Mouse (Mus musculus): Measurements from ENCODE around the gene Etfbkmt. TPM values are rescaled to one million over a fixed set of nuclear protein-coding genes. Genes with fewer than 3 reads are reported as not detected.

The Etfbkmt gene
- polyA plus RNA-seq, 1 experiment from 2014 or later = 20.5 TPM

DNA sequence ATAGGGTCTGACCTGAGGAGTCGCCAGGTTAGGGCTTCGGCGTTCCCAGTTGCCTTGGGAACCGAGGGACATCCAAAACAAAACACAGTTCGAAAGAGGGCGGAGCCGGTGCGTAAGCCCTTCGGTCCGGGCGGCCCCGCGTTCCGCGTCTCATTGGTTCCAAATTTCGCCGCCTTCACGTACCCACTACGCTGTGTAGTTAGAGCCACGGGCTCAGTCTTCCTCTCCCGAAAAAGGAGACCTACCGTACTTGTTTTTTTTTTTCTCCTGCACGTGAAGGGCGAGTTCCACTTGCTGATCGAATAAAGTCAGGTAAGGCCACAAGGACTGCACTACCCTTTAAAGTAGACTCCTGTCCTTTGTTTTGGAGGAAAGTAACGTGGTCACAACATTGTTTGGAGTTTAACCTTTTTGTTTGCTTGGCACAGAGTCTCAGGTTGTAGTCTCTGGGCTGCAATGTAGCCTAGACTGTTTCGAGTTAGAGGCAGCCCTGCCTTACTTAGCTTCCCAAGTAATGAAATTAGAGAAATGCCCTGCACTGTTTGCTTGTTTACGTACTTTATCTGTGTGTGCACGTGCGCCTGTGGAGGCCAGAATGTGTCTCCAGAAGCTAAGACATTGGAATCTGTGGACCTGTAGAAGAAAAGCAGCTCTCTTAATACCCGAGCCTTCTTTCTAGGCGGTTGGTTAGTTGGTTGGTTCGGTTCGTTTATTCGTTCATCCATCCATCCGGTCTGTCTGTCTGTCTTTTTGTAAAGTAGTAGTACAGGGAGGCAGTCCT lies 1.9 kb downstream of the Etfbkmt start:
- H3K4me3 ChIP-seq (ENCODE audit: low read length) = peak overlapping the region; percentile 54
- H3K27ac ChIP-seq (ENCODE audit: low read depth, low read length) = peak overlapping the region; percentile 15; the same call in 1 of the 2 replicates
- WGBS = 5% methylated on average over 36 of the region's 36 CpGs
- H3K4me1 ChIP-seq (ENCODE audit: control insufficient read depth, insufficient read depth, low read length) = peaks cover 3% of the 10 kb centered on the region; the same call in 1 of the 2 replicates
- ATAC-seq (ENCODE audit: low FRiP score, low TSS enrichment) = peak; percentile 95
- H3K9ac ChIP-seq (ENCODE audit: low read depth, low read length) = peak overlapping the region; percentile 49
- 0 out of 2 replicates have a peak, but pooled peaks cover 2% of the 10 kb centered on the region for H3K9me3 ChIP-seq (ENCODE audit: control insufficient read depth, low read length)
- H3K27me3 ChIP-seq (ENCODE audit: control insufficient read depth, insufficient read depth, low read length) = no peaks in the 10 kb centered on the region
- H3K4me2 ChIP-seq (replicated peaks; ENCODE audit: low read depth, low read length) = peak overlapping the region; percentile 55
- H3K36me3 ChIP-seq (ENCODE audit: control insufficient read depth, insufficient read depth, low read length) = peaks cover 11% of the 10 kb centered on the region; the same call in 1 of the 2 replicates

DNA sequence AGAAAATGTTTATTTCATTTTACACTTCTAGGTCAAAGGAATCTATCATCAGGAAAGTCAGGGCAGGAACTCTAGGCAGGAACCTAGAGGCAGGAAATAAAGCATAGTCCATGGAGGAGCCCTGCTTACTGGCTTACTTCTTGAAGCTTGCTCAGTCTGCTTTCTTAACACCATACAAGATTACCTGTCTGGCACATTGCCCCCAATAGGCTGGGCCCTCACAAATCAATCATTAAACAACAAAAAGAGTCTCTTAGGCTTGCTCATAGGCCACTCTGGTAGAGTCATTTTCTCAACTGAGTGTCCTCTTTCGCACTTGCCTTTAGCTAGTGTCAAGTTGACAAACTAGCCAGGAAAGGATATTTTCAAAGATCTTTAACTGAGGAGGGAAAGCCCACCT lies 5.5 kb downstream of the Etfbkmt start:
- no peak overlapping the region for H3K27ac ChIP-seq (ENCODE audit: low read depth, low read length)
- no peak overlapping the region for H3K4me3 ChIP-seq (ENCODE audit: low read length)
- H3K9ac ChIP-seq (ENCODE audit: low read depth, low read length) = no peak overlapping the region
- 88% methylated on average over 1 of the region's 1 CpGs for WGBS
- no peak for ATAC-seq (ENCODE audit: low FRiP score, low TSS enrichment)
- H3K27me3 ChIP-seq (ENCODE audit: control insufficient read depth, insufficient read depth, low read length) = no peaks in the 10 kb centered on the region
- H3K4me1 ChIP-seq (ENCODE audit: control insufficient read depth, insufficient read depth, low read length) = peaks cover 3% of the 10 kb centered on the region; the same call in 1 of the 2 replicates
- H3K4me2 ChIP-seq (replicated peaks; ENCODE audit: low read depth, low read length) = no peak overlapping the region
- H3K36me3 ChIP-seq (ENCODE audit: control insufficient read depth, insufficient read depth, low read length) = peaks cover 15% of the 10 kb centered on the region; the same call in 1 of the 2 replicates
- H3K9me3 ChIP-seq (ENCODE audit: control insufficient read depth, low read length) = 0 out of 2 replicates have a peak, but pooled peaks cover 2% of the 10 kb centered on the region

DNA sequence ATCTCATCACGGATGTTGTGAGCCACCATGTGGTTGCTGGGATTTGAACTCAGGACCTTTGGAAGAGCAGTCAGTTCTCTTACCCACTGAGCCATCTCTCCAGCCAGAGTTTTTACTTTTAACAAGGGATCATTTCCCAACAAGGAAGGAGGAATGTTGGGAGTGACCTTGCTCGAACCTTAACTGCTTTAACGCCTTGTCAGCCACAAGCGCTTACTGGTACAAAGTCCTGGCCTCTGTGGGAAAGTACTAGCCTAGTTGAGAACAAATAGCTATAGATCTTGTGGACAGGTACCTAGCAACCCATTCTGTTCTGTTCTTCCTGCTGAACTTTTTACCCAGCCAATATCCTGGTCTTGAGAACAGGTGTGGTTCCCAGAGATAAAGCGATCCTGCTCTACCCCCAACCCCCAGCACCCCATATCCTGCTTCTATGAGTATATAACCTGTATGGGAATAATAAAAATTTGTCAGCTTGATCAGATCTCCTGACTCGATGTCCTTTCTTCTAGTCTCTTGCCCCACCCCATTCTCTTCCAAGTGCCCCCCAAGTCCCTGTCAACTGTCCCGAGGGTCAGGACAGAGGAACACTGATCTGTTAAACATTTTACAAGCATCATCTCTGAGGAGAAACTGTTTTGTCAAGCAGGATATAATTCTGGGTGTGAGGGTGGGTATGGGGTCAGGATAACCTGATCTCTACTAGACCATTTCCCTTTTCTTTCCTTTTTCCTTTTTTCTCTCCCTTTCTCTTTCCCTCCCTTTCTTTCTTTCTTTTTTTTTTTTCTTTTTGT lies 9.0 kb downstream of the Etfbkmt start:
- no peak overlapping the region for H3K9ac ChIP-seq (ENCODE audit: low read depth, low read length)
- H3K27ac ChIP-seq (ENCODE audit: low read depth, low read length) = no peak overlapping the region
- H3K27me3 ChIP-seq (ENCODE audit: control insufficient read depth, insufficient read depth, low read length) = no peaks in the 10 kb centered on the region
- WGBS = 53% methylated on average over 7 of the region's 7 CpGs
- no peak overlapping the region for H3K4me2 ChIP-seq (replicated peaks; ENCODE audit: low read depth, low read length)
- peaks cover 26% of the 10 kb centered on the region; the same call in 1 of the 2 replicates for H3K36me3 ChIP-seq (ENCODE audit: control insufficient read depth, insufficient read depth, low read length)
- H3K9me3 ChIP-seq (ENCODE audit: control insufficient read depth, low read length) = 0 out of 2 replicates have a peak, but pooled peaks cover 2% of the 10 kb centered on the region
- no peak overlapping the region for H3K4me3 ChIP-seq (ENCODE audit: low read length)
- no peaks in the 10 kb centered on the region for H3K4me1 ChIP-seq (ENCODE audit: control insufficient read depth, insufficient read depth, low read length)
- ATAC-seq (ENCODE audit: low FRiP score, low TSS enrichment) = peak; percentile 45; the same call in 1 of the 2 replicates

DNA sequence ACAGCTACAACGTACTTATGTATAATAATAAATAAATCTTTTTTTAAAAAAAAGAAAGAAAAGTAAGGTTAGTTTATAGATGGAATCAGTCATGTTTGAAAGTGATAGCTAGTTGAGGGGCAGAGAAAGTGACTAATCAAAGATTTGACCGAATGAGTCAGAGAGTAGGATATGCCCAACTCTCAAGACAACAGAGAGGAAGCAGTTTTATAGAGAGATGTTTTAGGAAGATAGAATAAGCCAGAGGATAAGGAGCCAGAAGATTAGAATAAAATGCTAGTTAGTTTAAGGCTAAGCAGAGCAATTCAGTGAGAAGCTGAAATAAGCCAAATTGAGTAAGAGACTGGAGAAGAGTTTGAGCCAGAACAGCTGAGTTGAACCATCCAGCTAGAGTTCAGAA lies 12.5 kb downstream of the Etfbkmt start:
- H3K4me3 ChIP-seq (ENCODE audit: low read length) = no peak overlapping the region
- peaks cover 7% of the 10 kb centered on the region; the same call in 1 of the 2 replicates for H3K4me1 ChIP-seq (ENCODE audit: control insufficient read depth, insufficient read depth, low read length)
- peaks cover 16% of the 10 kb centered on the region; the same call in 1 of the 2 replicates for H3K36me3 ChIP-seq (ENCODE audit: control insufficient read depth, insufficient read depth, low read length)
- no peak for ATAC-seq (ENCODE audit: low FRiP score, low TSS enrichment)
- H3K9ac ChIP-seq (ENCODE audit: low read depth, low read length) = no peak overlapping the region
- H3K27me3 ChIP-seq (ENCODE audit: control insufficient read depth, insufficient read depth, low read length) = no peaks in the 10 kb centered on the region
- 90% methylated on average over 2 of the region's 2 CpGs for WGBS
- H3K9me3 ChIP-seq (ENCODE audit: control insufficient read depth, low read length) = no peaks in the 10 kb centered on the region
- no peak overlapping the region for H3K27ac ChIP-seq (ENCODE audit: low read depth, low read length)
- H3K4me2 ChIP-seq (replicated peaks; ENCODE audit: low read depth, low read length) = no peak overlapping the region

DNA sequence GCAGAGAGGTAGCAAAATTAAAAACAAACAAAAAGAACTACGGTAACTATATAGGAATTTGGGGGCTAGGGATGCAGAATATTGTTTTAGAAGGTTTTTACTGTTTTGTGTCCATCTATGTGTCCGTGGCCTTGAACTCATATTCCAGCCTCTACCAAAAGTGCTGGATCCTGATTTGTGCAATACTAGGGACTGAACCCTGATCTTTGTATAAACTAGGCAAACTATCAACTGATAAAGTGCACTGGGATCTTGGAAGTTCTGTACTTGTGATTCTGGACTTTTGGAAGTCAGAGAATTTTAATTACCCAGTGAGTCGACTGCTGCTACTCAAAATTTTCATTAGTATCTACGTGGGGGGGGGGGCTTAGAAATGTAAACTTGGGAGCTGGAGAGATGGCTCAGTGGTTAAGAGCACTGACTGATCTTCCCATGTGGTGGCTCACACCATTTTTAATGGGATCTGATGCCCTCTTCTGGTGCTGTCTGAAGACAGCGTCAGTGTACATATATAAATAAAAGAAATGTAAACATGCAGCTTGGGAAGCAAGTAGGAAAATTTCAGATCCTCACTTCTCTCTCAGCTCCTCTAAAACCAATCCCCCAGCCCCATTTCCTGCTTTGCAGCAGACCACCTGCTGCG lies 13.9 kb downstream of the Etfbkmt start:
- 33% methylated on average over 6 of the region's 6 CpGs for WGBS
- Histone ChIP-seq H3K4me2 (replicated peaks; ENCODE audit: low read depth, low read length) (no peak overlapping the region), H3K27me3 (ENCODE audit: control insufficient read depth, insufficient read depth, low read length) (no peaks in the 10 kb centered on the region), H3K4me1 (ENCODE audit: control insufficient read depth, insufficient read depth, low read length) (peaks cover 7% of the 10 kb centered on the region; the same call in 1 of the 2 replicates), H3K4me3 (ENCODE audit: low read length) (no peak overlapping the region), H3K27ac (ENCODE audit: low read depth, low read length) (no peak overlapping the region), H3K9ac (ENCODE audit: low read depth, low read length) (no peak overlapping the region), H3K36me3 (ENCODE audit: control insufficient read depth, insufficient read depth, low read length) (peaks cover 22% of the 10 kb centered on the region; the same call in 1 of the 2 replicates), H3K9me3 (ENCODE audit: control insufficient read depth, low read length) (no peaks in the 10 kb centered on the region)
- no peak for ATAC-seq (ENCODE audit: low FRiP score, low TSS enrichment)

DNA sequence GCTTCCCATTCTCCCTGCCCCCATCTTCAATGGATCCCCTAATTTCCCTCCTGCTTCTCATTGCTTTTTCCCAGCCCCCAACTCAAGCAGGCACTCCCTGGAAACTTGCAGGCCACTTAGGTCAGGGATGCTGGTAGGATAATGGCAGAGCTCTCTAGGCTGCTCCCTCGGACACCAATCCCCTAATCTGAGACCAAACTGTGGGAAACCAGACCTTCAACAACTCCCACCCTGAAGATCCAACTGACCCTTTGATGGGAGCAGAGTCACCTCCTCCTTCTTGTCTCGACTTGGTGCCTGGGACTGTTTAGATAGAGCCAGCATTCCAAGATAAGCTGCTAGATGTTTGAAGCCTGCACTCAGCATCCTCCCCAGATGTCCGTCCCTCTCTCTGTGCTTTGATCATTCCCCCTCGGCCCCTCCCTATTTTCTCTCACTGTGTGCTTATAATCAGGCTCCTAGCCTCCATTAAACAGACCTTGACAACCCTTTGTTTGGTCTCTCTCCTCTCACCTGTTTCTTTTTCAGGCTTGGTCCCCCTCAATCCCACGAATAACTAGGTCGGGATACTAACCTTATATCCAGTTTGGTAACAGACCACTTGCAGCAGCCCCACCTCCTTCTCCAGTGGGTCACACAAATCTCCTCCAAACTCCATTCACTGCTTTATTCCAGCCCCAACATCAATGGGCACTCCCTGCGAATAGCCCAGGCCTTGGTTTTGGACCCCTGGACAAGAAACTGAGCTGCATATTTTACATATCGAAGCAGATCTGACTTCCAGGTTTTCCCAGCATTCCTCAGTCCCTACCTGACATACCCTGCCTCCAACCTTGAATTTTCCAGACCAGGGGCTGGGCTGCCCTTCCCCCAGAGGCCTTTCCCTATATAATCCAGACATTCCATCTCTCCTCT lies 14.7 kb downstream of the Etfbkmt start:
- Histone ChIP-seq H3K27ac (ENCODE audit: low read depth, low read length) (no peak overlapping the region), H3K27me3 (ENCODE audit: control insufficient read depth, insufficient read depth, low read length) (no peaks in the 10 kb centered on the region), H3K4me3 (ENCODE audit: low read length) (no peak overlapping the region), H3K36me3 (ENCODE audit: control insufficient read depth, insufficient read depth, low read length) (peaks cover 25% of the 10 kb centered on the region; the same call in 1 of the 2 replicates), H3K9me3 (ENCODE audit: control insufficient read depth, low read length) (no peaks in the 10 kb centered on the region), H3K4me2 (replicated peaks; ENCODE audit: low read depth, low read length) (no peak overlapping the region), H3K4me1 (ENCODE audit: control insufficient read depth, insufficient read depth, low read length) (peaks cover 7% of the 10 kb centered on the region; the same call in 1 of the 2 replicates), H3K9ac (ENCODE audit: low read depth, low read length) (no peak overlapping the region)
- WGBS = 10% methylated on average over 8 of the region's 8 CpGs
- ATAC-seq (ENCODE audit: low FRiP score, low TSS enrichment) = 0 out of 2 replicates have a peak, but pooled peaks have one; percentile 37

DNA sequence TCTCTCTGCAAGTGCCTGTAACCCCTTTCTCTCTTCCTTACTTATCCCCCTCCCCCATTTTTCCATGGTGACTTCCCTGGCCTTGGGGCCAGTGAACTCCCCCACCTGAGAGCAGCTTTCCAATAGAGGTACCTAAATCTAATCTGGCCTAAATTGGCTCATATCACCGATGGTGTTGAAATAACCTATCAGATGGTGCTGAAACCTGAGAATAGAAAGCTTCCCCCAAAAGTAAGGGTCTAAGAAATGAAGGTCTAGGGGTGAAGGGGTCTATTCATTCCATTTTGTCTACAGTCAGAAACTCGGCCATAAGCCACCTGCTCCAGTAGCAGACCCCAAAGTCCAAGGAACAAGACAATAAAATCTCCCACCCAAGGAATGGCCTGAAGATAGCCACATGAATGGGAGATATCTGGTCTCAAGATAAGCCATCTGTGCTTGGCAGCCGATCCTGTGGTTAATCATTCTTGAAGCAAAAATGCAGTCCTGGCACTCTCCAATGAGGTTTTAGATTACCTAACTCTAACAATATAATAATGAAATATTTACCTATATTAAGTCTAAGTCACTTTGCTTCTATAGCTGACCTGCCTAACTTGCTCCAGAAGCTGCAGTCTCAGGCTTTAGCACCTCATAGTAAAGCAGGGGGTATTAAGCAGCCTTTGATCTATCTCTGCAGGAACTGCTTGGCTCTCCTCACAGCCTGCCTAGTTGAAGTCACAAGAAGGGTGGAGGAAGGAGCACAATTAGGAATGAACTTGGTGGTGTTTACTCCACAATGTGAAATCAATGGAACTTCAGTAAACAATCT lies 15.6 kb downstream of the Etfbkmt start:
- H3K9ac ChIP-seq (ENCODE audit: low read depth, low read length) = no peak overlapping the region
- H3K27ac ChIP-seq (ENCODE audit: low read depth, low read length) = no peak overlapping the region
- H3K36me3 ChIP-seq (ENCODE audit: control insufficient read depth, insufficient read depth, low read length) = peaks cover 24% of the 10 kb centered on the region; the same call in 1 of the 2 replicates
- WGBS = 48% methylated on average over 3 of the region's 3 CpGs
- ATAC-seq (ENCODE audit: low FRiP score, low TSS enrichment) = no peak
- H3K4me2 ChIP-seq (replicated peaks; ENCODE audit: low read depth, low read length) = no peak overlapping the region
- no peaks in the 10 kb centered on the region for H3K27me3 ChIP-seq (ENCODE audit: control insufficient read depth, insufficient read depth, low read length)
- H3K9me3 ChIP-seq (ENCODE audit: control insufficient read depth, low read length) = no peaks in the 10 kb centered on the region
- no peak overlapping the region for H3K4me3 ChIP-seq (ENCODE audit: low read length)
- H3K4me1 ChIP-seq (ENCODE audit: control insufficient read depth, insufficient read depth, low read length) = peaks cover 7% of the 10 kb centered on the region; the same call in 1 of the 2 replicates
